Mouse (Mus musculus) erythroblast, embryonic 14.5 days (primary cell): Measurements from ENCODE around the gene Upf1. TPM values are rescaled to one million over a fixed set of nuclear protein-coding genes. Genes with fewer than 3 reads are reported as not detected.

Experiments used
- H3K27me3 ChIP-seq: 2 replicates; pipeline ENCODE4 v1.6.1; 2012; ENCODE audit warnings: inconsistent platforms; ENCODE audit not compliant: control insufficient read depth
- H3K36me3 ChIP-seq: 2 replicates; pipeline ENCODE4 v1.6.1; 2012; ENCODE audit warnings: mild to moderate bottlenecking, inconsistent platforms; ENCODE audit not compliant: control insufficient read depth
- H3K4me1 ChIP-seq: 2 replicates; pipeline ENCODE4 v1.6.1; 2012; ENCODE audit warnings: inconsistent platforms; ENCODE audit not compliant: control insufficient read depth
- H3K4me3 ChIP-seq: replicated peaks from 2 replicates; pipeline ENCODE3; 2012; ENCODE audit warnings: moderate library complexity, mild to moderate bottlenecking, inconsistent platforms
- H3K9me3 ChIP-seq: 2 replicates; pipeline ENCODE4 v1.6.1; 2012; ENCODE audit warnings: low read length, inconsistent platforms, mixed read lengths; ENCODE audit not compliant: control insufficient read depth
- GATA1 ChIP-seq: IDR thresholded peaks from 2 replicates; pipeline ENCODE4 v1.6.1; 2012; ENCODE audit warnings: low read length, inconsistent platforms, mixed read lengths
- TAL1 ChIP-seq: IDR thresholded peaks from 3 replicates; pipeline ENCODE4 v1.6.1; 2012; ENCODE audit warnings: low read length, inconsistent platforms, mixed read lengths
- polyA plus RNA-seq: library from polyadenylated mRNA; stranded (reverse); fragments of >175 nt; gene quantifications from 2 replicates; pipeline ENCODE4 v1.2.3, GENCODE M21; 2012

Gene Upf1
- polyA plus RNA-seq, 1 experiment, result 18.9 TPM

- Histone ChIP-seq H3K36me3 (peaks cover 2% of the 10 kb centered on the region; the same call in 1 of the 2 replicates), H3K27me3 (peaks cover 22% of the 10 kb centered on the region), H3K4me1 (peaks cover 20% of the 10 kb centered on the region), H3K4me3 (no peak overlapping the region), H3K9me3 (peaks cover 7% of the 10 kb centered on the region)
- TF ChIP-seq TAL1 (no peak), GATA1 (no peak)
These were observed 67.8 kb downstream of the Upf1 start for GRCm38 (mm10) chr8:70285304-70285703.

GRCm38 (mm10) chr8:70284421-70284820, 68.7 kb downstream of the Upf1 start:
- Histone ChIP-seq H3K9me3 (peaks cover 7% of the 10 kb centered on the region), H3K4me1 (peaks cover 20% of the 10 kb centered on the region), H3K27me3 (peaks cover 22% of the 10 kb centered on the region), H3K4me3 (no peak overlapping the region), H3K36me3 (peaks cover 2% of the 10 kb centered on the region; the same call in 1 of the 2 replicates)
- TF ChIP-seq GATA1, result no peak
- no peak for TF ChIP-seq TAL1

DNA sequence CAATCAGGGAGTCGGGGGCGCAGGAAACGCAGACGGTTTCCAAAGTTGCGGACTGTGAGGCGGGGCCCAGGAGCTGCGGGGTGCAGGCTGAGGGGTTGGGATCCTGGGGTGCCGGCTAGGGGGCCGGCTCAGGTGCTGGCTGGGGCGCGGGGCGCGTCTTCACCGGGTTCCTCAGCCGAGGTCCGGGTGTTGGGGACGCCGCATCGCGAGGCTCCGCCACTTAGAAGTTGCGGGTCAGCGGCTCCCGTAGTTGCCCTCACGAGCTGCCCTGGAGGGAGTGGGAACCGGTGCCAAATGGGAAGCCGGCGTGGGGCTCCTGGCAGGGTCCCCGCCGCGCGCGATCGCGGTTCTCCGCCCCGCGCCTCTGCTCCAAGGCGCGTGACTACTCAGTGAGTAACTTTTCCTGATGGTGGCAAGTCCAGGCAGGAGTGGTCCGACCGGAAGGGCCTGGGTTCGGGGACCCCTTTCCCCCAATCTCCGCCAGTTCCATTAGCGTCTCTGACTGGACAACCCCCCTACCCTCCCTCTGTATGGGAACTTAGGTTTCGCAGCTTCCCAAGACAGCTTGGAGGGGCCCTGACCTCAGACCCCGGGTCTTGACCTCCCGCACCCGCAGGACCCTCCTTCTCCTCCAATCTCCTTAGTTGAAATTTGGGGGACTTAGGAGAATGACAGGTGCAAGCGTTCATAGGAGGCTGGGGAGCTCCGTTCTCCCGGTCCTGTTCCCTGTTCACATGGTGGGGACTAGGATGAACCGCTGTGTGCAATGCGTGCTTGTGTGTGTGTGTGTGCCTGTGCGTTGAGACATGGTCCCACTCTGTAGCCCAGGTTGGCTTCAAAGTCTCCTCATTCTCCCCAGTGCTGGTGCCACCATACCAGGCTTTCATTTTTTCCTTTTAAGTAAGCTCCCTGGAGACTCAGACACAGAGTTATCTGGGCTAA, 69.7 kb downstream of the Upf1 start:
- peaks cover 2% of the 10 kb centered on the region; the same call in 1 of the 2 replicates for H3K36me3 ChIP-seq
- TF ChIP-seq TAL1 (no peak), GATA1 (no peak)
- peaks cover 7% of the 10 kb centered on the region for H3K9me3 ChIP-seq
- peak overlapping the region; percentile 70 for H3K4me3 ChIP-seq
- H3K4me1 ChIP-seq, result peaks cover 25% of the 10 kb centered on the region
- peaks cover 23% of the 10 kb centered on the region for H3K27me3 ChIP-seq

GRCm38 (mm10) chr8:70282603-70283135, 70.4 kb downstream of the Upf1 start, which contains the start of gene Homer3:
Gene Homer3, plus strand, starts transcription at chr8:70282827.
- H3K36me3 ChIP-seq, result peaks cover 2% of the 10 kb centered on the region; the same call in 1 of the 2 replicates
- TF ChIP-seq GATA1 (no peak), TAL1 (no peak)
- peaks cover 29% of the 10 kb centered on the region for H3K4me1 ChIP-seq
- peaks cover 26% of the 10 kb centered on the region for H3K27me3 ChIP-seq
- peak within 1 kb of the TSS; percentile 70 for H3K4me3 ChIP-seq
- peaks cover 7% of the 10 kb centered on the region for H3K9me3 ChIP-seq

Other genes starting within 250 kb of the Upf1 start
- not detected in 2 replicates for gene Ncan, start 232.4 kb downstream of the Upf1 start, polyA plus RNA-seq
- gene Nr2c2ap, start 221.9 kb downstream of the Upf1 start, polyA plus RNA-seq, result 0.21 and 0.41 TPM in 2 replicates
- 1.8 and 2.5 TPM in 2 replicates for gene Rfxank, start 214.1 kb downstream of the Upf1 start, polyA plus RNA-seq
- gene Borcs8, start 213.8 kb downstream of the Upf1 start, polyA plus RNA-seq, result 2.9 and 4.0 TPM in 2 replicates
- 0.14 and 0.29 TPM in 2 replicates for gene Mef2b, start 213.6 kb downstream of the Upf1 start, polyA plus RNA-seq
- 9.0 and 11.2 TPM in 2 replicates for gene Tmem161a, start 180.9 kb downstream of the Upf1 start, polyA plus RNA-seq
- gene Slc25a42, start 141.0 kb downstream of the Upf1 start, polyA plus RNA-seq, result 2.6 and 2.9 TPM in 2 replicates
- 1.5 and 2.7 TPM in 2 replicates for gene Sugp2, start 119.1 kb downstream of the Upf1 start, polyA plus RNA-seq
- 1.6 and 2.2 TPM in 2 replicates for gene Armc6, start 118.8 kb downstream of the Upf1 start, polyA plus RNA-seq
- gene Homer3, start 70.5 kb downstream of the Upf1 start, polyA plus RNA-seq, result 0.24 and 0.26 TPM in 2 replicates
- 2.8 and 3.8 TPM in 2 replicates for gene Ddx49, start 50.8 kb downstream of the Upf1 start, polyA plus RNA-seq
- gene Cope, start 50.8 kb downstream of the Upf1 start, polyA plus RNA-seq, result 32.6 and 34.2 TPM in 2 replicates
- gene Cers1, start 37.5 kb downstream of the Upf1 start, polyA plus RNA-seq, result 0.06 TPM in 1 of 2 replicates, not detected in the other
- gene Gdf1, start 23.5 kb downstream of the Upf1 start, polyA plus RNA-seq, result 0.10 and 0.13 TPM in 2 replicates
- gene Comp, start 20.3 kb upstream of the Upf1 start, polyA plus RNA-seq, result not detected in 2 replicates
- 1.8 and 2.1 TPM in 2 replicates for gene Crtc1, start 86.3 kb upstream of the Upf1 start, polyA plus RNA-seq
- gene Klhl26, start 123.7 kb upstream of the Upf1 start, polyA plus RNA-seq, result 0.92 and 1.0 TPM in 2 replicates
- not detected in 2 replicates for gene Tmem59l, start 134.1 kb upstream of the Upf1 start, polyA plus RNA-seq
- gene Crlf1, start 139.9 kb upstream of the Upf1 start, polyA plus RNA-seq, result 0.63 and 1.7 TPM in 2 replicates
- gene Rex1bd, start 153.5 kb upstream of the Upf1 start, polyA plus RNA-seq, result 53.1 and 68.2 TPM in 2 replicates
- gene Uba52, start 157.5 kb upstream of the Upf1 start, polyA plus RNA-seq, result 107 and 138 TPM in 2 replicates
- 255 and 264 TPM in 2 replicates for gene Fkbp8, start 174.4 kb upstream of the Upf1 start, polyA plus RNA-seq
- 2.6 and 3.8 TPM in 2 replicates for gene Kxd1, start 174.7 kb upstream of the Upf1 start, polyA plus RNA-seq
- 3.3 and 3.8 TPM in 2 replicates for gene Ell, start 186.2 kb upstream of the Upf1 start, polyA plus RNA-seq
- 13.3 and 13.4 TPM in 2 replicates for gene Isyna1, start 241.1 kb upstream of the Upf1 start, polyA plus RNA-seq